Mouse (Mus musculus) left cerebral cortex, adult 9 months (tissue): ENCODE measurements around the gene Ces2c.
"Not testable (repeated sequence)": the region's sequence is repeated elsewhere in the genome, so short reads cannot be mapped to it uniquely, and the experiment has no call there.

Experiments used
- DNase-seq, 2 experiments: peaks; one replicate each; pipeline ENCODE4 v3.0.0; 2022; ENCODE audit warnings: low spot score in 2 of 2

The Ces2c gene

DNA sequence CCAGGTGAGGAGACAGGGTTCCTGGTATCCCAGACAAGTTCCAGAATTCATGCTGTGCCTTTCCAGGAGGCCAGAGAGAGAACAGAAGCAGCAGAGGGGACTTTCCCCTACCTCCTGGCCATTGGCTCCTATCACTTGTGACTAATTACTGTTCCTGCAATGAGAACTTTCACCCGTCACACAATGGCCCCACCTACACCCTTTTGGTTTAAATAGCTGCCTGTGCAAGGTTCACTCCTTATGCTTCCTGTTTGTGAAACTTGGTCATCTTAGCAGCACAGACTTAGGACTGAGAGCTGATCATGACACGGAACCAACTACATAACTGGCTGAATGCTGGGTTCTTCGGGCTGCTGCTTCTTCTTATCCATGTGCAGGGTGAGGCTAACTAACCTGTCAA, at the start of gene Ces2c:
Ces2c (plus strand) TSS at position 238 of the 400 bp plus-strand sequence.
- no peak for DNase-seq

GRCm38 (mm10) chr8:104799385-104799784, 47.5 kb upstream of the Ces2c start:
- no peak for DNase-seq

GRCm38 (mm10) chr8:104806127-104806526, 40.7 kb upstream of the Ces2c start:
- no peak for DNase-seq

- DNase-seq, result no peak
Measured at GRCm38 (mm10) chr8:104808542-104809413, 38.1 kb upstream of the Ces2c start.

GRCm38 (mm10) chr8:104809436-104809835, 37.4 kb upstream of the Ces2c start:
- no peak for DNase-seq

DNA sequence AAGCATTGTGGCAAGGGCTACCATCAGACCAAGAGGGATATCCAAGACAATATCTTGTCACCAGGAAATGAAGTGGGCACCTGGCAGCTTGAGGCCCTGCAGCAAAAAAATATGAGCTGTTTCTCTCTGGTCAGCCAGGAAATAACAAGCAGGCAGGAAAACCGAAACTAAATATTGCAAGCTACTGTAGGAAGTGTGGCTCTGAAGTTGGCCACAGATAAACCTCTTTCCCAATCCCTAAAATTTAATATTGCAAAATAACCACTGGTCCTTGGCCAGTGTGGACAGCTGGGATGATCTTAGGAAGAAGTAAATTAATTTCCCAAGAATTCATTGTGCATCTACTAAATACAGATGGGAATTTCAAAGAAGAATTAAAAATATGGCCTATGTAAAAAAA, 20.0 kb upstream of the Ces2c start:
- DNase-seq, result no peak

- no peak for DNase-seq
Measured at GRCm38 (mm10) chr8:104828221-104828620, 18.6 kb upstream of the Ces2c start.

DNA sequence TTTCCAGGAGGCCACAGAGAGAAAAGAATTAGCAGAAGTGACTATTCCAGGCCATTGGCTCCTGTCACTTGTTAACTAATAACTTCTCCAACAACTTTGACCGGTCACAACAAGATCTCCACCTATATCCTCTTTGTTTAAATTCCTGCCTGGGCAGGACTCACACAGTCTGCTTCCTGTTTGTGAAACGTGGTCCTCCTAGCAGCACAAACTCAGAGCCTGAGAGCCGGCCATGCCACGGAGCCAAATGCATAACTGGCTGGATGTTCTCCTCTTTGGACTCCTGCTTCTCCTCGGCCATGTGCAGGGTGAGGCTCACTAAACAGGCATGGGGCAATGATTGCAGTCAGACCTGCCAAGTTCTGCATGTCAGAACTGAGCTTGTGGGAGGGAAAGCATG, 15.4 kb upstream of the Ces2c start, which contains the start of gene Ces2b:
Ces2b (plus strand) TSS at position 133 of the 400 bp plus-strand sequence.
- DNase-seq, result no peak

GRCm38 (mm10) chr8:104841360-104842078, 5.3 kb upstream of the Ces2c start:
- no peak for DNase-seq

DNA sequence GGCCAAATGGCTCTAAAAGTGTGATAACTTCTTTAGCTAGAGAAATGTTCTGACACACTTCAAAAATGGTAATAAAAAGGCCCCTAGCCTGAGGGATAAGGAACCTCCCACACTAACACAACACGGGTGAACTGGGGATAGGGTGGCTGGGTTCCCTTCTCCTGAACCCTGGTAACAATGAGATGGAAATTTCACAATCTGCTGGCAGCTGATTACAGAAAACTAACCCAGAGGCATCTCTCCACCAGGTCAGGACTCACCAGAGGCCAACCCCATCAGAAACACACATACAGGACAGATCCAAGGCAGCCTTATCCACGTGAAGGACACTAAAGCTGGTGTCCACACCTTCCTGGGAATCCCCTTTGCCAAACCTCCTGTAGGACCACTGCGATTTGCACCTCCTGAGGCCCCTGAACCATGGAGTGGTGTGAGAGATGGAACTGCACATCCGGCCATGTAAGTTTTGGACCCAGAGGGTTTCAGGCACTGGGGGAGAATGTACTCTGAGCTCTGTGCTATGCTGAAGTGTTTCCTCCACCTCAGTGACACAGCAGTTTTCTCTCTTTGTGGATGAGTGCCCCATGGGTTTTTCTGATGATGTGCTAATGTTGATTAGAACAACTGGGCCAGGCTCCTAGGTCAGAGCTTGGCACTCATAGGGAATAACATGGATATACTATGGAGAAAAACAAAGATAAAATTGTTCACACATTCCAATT, 1.0 kb downstream of the Ces2c start:
- no peak for DNase-seq

DNA sequence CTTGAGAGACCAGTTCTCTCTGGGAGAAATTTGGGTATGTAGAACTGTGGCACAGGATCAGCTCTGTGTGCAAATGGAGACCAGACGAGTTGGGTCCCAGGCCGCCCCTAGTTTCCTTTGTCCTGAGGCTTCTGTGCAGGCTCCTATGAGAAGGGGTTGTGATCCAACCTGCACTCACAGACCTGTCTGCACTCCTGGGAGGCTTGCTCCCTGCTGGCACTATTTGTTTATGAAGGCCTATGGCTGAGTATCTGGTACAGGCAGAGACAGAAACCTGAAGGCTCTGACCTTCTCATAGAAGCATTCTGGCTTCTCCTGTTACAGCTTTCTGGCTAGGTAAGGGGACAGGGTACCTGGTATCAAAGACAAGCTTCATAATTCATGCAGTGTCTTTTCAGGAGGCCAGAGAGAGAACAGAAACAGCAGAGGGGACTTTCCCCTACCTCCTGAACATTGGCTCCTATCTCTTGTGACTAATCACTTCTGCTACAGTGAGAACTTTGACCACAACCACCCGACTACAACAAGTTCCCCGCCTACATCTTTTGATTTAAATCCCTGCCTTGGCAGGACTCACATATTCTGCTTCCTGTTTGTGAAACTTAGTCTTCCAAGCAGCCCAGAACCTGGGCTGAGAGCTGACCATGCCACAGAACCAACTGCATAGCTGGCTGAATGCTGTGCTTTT, 20.1 kb downstream of the Ces2c start:
- not testable (repeated sequence) for DNase-seq

DNA sequence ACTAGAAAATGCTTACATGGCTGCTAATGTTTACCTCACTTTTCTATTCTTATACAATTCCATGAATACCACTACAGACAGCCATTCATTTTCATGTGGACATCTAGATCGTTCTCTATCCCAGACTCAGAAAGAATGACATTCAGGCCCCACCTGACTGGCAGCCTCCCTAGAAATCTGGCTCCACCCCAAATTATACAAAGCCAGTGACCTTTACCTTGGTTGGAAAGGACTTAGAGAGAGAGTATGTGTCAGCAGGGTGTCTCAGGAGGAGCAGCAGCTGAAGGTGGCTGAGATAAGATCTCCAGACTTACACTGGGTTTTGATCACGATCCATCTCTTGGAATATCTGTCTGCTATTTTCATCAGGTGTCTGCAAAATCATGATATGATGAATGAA, 22.0 kb downstream of the Ces2c start:
- DNase-seq, result not testable (repeated sequence)

DNA sequence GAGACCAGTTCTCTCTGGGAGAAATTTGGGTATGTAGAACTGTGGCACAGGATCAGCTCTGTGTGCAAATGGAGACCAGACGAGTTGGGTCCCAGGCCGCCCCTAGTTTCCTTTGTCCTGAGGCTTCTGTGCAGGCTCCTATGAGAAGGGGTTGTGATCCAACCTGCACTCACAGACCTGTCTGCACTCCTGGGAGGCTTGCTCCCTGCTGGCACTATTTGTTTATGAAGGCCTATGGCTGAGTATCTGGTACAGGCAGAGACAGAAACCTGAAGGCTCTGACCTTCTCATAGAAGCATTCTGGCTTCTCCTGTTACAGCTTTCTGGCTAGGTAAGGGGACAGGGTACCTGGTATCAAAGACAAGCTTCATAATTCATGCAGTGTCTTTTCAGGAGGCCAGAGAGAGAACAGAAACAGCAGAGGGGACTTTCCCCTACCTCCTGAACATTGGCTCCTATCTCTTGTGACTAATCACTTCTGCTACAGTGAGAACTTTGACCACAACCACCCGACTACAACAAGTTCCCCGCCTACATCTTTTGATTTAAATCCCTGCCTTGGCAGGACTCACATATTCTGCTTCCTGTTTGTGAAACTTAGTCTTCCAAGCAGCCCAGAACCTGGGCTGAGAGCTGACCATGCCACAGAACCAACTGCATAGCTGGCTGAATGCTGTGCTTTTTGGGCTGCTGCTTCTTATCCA, 39.5 kb downstream of the Ces2c start:
- not testable (repeated sequence) for DNase-seq

- no peak for DNase-seq
Measured at GRCm38 (mm10) chr8:104901746-104902145, 54.9 kb downstream of the Ces2c start.
